Mouse (Mus musculus) c-Kit-positive CD71-positive TER-119-positive erythroid progenitor cells, embryonic 14.5 days (primary cell): Measurements from ENCODE around the gene Cpne6.

Experiments used
- DNase-seq: peaks from one replicate; pipeline ENCODE4 v3.0.0-alpha.2; 2013; ENCODE audit warnings: low spot score

Cpne6 gene

DNA sequence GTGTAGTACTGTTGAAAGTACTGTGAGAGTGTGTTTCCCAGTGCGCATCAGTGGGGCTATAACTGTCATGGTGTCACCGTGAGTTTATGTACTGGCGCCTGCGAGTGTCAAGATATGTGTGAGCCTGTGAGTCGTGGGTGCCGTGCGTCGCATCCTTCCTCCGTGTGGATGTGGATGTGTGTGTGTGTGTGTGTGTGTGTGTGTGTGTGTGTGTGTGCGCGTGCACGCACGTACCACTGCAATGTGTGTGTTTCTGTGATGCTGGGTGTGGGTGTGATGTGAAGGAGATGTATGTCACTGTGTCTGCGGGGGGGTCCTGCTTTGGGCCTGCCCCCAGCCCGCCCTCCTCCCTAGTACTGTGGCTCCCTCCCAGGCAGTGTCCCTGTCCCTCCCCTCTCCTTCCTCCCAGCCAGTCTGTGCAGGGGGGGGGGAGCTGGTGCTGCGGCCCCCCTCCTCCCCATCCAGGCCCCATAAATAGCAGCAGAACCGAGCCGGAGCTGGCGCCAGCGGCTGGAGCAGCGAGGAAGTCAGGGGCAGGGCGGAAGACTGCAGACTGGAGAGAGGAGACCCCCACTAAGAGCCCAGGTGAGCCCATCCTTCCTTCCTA is at the start of gene Cpne6:
Gene Cpne6, plus strand, starts transcription at position 321 of the 607 bp plus-strand sequence.
- no peak for DNase-seq

DNA sequence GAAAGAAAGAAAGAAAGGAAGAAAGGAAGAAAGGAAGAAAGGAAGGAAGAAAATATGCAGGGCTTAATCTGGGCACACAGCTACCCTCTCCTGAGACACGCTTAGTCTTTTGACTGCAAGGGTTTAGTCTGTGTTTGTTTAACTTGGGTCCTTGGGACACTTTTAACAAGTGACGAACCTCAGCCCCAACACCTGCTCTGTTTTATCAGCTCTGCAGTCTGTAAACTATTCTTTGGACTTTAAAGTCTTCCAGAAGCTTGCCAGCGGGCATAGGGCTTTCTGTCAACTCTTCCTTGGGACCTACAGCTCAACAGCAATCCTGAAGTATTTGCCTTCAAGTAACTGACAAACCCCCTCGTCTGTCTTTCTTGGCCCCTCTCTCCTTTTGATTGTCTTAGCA is 48.5 kb upstream of the Cpne6 start:
- no peak for DNase-seq

DNA sequence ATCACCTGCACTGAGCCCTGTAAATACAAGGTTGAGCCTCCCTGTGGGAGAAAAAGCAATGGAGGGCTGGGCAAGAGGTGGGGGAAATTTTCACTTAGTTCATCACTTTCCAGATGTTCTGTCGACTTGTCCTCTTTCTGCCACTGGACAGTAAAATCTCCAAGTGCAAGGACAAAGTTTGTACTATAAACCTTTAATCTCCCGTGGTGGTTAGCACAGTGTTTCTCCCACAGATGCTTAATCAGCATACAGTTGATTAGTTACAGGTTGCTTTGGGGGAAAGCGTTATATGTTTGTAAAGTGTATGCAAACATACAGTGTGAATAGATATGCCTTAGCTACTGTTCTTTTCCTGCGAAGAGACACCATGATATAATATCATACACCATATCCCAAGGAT is 43.8 kb upstream of the Cpne6 start:
- DNase-seq: no peak

DNA sequence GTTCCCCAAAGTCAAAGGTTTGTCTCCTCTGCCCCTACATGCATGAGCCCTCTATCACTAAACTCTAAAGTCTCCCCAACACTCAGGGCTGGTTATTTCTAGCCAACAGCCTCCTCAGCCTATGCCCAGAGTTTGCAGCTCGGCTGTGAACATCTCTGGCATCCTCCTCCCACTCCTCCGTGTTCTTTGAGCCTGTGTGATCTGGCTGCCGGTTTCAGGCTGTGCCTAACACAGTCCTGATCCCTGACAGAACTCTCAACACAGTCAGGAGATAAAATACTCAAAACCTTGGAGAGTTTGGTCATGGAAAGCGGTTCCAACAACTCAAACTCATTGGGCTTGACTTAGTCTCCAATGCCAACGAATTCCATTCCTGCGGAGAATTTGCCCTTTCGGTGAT is 43.1 kb upstream of the Cpne6 start:
- DNase-seq: no peak

DNA sequence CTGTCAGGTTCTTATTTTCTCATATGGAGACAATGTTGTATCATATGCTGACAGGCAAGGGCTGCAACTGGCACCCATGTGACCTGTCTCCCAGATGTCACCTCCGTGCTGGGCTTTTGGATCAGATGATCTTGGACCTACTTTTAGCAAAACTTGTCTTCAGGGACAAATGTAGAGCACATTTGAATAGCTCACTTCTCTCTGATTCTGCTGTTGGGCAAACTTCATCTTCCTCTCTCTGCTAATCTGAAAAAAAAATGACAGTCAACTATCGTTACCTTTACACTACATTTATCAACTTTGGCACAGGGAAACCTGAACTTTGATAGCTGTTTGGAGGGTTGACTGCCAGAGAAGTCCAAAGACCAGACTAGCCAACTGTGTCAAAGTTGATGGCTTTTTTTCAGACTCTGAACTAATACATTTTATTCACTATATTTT is 41.9 kb upstream of the Cpne6 start:
- no peak for DNase-seq

DNA sequence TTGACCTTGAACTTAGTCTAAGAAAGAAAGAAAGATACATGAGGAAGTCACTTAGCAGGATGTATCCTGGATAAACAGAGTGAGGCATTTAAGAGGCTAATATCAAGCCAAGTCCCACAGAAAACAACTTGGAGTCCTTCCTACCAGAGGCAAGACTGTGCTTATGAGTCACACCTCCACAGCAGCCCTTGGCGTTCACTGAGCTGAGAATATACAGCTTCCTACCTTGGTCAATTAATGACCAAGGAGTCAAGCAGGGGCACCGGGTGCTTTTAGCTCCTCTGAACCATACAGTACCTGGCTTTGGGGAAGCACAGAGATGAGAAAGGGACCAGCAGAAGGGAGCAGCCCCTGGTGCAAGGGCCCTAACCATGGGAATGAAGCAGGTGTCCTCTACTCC is 41.2 kb upstream of the Cpne6 start:
- no peak for DNase-seq

DNA sequence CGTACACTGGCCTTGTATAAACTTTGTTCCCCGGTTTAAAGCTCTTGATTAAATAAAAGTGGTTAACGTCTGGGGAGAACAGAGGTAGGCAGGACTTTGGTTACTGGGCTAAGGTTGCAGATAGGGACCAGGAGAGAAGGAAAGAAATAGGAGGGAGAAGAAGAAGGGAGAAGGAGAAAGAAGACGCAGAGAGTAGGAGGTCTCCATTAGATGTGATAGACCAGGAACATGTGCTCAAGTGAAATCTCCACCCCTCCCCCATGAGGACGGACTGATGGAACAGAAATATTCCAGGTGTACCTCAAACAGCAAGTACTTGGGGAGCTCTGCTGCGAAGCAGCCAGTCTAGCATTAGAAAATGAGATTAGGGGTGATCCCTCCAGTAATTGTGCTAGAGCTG is 40.4 kb upstream of the Cpne6 start:
- DNase-seq: no peak

DNA sequence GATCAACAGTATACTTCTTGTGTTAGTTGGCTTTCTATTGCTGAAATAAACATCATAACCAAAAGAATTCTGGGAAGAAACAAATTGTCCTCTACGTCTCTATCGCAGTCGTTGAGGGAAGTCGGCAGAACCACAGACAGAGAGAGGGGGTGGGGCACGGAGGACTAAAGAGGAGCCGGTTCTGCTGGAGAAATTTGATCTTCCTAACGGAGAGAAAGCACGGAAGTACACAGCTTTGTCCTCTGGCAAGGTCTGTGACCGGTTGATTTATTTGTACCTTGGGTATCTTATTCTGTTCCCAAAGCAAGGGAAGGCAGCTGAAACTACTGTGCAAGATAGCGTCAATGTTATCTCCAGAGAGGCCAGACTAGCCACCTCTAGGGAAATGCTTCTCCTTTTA is 39.4 kb upstream of the Cpne6 start:
- DNase-seq: no peak

DNA sequence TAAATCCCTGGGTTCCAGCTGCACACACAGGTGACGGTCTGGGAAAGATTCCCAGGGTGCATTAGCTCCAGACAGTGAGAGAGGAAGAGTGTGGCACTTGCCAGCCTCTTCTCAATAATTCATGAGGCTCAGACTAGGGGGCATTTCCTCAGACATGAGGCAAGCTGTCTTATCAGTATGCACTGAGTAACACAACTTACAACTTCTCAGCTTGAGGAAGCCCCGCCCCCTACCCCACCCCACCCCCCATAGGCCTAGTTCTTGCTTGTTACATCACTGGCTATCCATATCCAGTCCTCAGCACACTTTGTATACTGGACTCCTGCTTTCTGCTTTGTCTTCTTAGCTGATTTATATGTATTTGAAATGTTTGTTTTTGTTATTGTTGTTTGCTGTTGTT is 34.6 kb upstream of the Cpne6 start:
- DNase-seq: no peak

DNA sequence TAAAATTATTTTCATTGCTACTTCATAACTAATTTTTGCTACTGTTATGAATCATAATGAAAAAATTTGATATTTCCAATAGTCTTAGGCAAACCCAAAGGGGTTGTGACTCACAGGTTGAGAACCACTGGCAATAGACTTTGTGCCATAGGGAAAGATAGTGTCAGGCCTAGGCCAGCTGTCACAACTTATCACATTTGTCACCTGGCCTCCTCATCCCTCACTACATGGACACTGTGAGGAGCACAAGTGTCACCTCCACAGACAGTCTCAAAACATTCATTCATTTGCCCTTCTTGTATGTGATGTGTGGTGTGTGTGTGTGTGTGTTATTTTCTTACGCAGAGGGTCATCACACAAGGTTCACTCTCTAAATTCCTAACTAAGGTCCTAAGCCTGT is 32.8 kb upstream of the Cpne6 start:
- no peak for DNase-seq

DNA sequence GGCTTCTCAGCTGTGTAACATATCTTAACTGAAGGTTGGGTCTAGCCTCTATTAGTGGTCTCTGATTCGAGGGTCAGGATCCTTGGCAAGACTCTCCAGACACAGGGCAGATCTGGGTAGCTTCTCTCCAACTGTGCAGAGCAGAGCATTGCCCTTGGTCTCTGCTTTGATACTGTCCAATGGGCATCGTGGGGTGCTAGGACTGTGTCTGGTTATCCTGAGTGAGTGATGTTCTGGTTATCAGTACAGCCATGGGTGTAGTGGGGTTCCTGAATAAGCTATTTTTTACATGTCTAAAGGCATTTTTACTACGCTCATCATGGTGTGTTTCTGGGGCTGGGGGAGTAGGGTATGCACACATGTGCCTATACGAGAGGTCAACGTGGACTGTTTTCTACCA is 32.4 kb upstream of the Cpne6 start:
- no peak for DNase-seq

DNA sequence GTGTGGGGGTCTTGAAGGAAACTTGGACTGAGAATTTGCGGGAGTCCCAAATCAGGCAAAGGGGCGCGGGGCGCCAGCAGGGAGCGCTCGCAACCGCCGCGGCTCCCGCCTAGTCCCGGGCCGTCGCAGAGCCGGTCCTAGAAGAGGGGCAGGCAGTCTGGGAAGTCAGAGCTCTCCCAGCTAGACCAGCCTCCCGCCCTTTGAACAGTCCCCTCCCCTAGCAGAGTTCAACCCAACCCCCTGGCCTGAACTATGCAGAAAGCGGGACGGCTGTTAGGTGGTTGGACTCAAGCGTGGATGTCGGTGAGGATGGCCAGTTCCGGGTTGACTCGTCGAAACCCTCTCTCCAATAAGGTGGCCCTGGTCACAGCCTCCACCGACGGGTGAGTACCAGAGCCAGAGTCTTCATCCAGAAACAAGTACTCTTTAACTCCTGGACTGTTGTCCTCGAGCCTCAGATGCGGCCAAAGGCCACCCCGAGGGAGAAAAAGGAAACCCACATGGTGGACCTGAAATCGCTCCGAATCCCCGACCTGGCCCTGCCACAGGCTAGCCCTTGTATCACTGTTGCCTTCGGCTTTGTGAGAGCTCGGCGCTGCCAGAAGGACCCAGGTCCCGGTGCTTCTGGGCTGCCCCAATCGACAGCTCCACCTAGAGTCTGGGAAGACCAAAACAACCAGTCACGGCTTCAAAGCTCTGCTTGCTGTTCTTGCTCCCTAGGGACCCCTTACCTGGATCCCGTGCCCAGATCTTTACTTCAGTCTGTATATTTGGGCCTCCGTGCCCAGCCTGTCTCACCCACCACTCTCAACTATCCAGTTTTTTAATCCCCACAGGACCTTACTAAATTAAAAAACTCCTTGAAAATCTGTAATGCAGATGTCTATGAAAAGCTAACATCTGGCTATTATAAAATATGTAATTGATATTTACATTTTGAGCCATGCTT is 31.3 kb upstream of the Cpne6 start, which contains the start of gene Dhrs4:
Gene Dhrs4, plus strand, starts transcription at position 108 of the 949 bp plus-strand sequence.
- DNase-seq: peak; percentile 77

DNA sequence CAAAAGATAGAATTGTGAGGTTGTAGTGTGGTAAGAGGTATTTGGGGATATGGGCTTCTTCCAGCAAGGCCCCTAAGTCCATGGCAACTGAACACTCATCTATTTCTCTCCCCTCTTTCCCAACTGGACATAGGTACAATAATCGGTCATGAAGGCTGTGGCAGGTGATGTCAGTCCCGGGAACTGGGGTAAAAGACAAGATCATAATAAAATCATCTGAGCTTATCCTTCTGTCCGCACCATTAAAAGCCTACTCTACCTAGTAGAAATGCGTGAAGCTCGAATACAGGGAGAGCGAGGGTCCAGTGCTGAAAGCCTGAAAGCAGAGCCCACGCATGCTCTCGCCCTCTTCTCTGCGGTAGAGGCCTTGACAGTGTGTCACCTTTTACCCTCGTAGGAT is 30.6 kb upstream of the Cpne6 start:
- DNase-seq: no peak

DNA sequence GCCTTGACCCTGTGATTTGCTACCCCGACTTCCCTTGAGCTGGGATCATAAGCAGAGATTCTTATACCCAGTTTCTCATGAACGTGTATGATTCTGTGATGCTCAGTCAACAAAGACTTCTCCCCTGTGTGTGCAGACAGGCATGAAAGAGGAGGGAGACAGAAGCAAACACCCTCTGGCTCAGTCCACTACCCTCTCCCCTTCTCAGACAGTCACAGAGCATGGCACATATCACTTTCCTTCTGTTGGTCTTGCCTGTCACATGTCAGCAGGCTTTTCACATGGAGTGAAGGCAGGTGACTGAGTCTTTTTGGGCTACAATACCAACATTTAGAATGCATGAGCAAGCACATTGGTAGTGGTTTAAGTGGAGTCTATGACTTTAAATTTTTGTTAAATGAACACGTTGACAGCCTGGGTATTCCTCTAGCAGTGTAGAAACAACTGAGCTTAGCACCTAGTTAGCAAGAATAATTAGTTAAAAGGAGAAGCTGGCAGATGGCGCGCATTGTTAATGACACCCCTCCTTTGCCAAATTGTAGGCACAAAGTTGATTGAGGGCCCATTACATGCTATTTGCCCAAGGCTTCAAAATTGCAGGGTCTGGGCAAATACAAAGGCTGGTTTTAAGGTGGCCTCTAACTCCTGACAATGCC is 25.7 kb upstream of the Cpne6 start:
- DNase-seq: no peak

DNA sequence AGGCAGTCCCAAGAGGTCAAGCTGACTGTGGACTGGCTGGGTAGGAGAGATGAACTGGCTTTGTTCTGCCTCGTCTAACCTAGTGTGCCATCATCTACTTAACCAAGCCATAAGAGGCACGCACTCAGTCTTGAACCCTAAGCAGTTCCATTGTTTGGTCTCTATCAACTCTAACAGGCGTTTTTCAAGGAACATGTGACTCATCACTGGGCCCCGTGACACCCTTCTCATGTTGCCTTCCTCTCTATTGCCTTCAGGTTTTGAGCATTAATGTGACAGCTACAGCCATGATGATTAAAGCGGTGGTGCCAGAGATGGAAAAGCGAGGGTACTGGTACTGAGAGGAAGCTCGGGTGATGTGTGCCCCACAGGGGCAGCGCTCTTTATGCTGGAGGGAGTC is 23.4 kb upstream of the Cpne6 start:
- no peak for DNase-seq

DNA sequence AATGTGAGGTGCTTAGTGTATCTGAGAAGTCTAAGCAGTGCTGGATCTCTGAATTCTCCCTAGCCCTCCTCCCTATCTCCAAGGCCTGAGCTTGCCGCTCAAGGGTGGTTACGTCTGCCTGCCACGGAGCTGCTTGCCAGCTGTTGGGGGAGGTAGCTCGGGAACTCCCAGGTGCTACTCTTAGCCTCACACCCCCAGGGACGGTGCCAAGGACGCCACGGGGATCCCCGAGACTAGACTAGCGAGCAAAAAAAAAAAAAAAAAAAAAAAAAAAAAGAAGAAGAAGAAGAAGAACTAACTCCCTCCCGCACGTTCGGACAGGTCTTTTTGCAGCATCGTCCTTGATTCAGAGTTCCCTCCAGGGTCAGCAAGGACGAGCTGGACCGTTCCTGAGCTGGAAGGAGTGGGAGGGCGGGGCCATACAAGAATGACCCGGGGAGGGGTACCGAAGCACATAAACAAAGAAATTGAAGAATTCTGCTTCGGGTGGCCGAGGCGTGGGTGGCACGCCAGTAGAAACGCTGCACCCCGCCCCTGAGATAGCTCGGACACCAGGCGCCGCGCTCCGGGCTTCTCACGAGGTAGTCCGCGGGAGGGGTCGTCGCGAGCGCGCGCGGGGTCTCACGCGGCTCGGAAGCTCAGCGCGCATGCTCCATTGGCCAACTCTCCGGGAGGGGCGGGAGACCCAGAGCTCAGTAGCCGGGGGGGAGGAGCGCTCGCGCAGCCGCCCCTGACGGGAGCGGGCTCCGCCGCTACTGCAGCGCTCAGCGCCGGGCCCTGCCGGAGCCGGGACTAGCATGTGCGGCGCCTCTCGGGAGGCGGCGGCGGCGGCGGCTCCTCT is 19.7 kb upstream of the Cpne6 start, which contains the start of gene Carmil3:
Gene Carmil3, plus strand, starts transcription at position 291 of the 841 bp plus-strand sequence.
- no peak for DNase-seq

DNA sequence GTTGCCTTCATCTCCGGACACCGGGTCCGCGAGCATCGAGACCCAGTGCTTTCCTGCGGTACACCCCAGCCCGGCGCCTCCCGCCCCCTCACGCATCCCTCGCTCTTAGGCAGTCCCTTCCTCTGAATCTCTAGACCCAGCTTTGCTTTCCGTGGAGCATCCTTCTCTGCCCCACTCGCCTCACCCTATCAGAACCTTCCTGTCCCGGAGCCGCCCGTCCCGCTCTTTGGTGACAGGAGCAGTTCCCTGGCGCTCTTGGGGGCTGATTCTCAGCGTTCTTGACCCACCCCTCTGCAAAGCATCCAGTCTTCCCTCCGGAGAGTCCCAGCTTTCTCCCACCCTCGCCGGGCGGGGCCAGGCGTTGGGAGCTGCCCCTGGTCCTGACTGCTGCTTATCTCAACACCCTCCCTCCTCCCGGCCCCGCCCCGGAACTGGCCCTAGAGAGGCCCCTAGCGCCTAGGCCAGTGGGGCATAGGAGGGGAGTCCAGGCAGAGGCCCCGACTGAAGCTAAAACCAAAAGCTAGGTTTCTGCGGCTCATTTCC is 18.9 kb upstream of the Cpne6 start:
- DNase-seq: peak; percentile 71

DNA sequence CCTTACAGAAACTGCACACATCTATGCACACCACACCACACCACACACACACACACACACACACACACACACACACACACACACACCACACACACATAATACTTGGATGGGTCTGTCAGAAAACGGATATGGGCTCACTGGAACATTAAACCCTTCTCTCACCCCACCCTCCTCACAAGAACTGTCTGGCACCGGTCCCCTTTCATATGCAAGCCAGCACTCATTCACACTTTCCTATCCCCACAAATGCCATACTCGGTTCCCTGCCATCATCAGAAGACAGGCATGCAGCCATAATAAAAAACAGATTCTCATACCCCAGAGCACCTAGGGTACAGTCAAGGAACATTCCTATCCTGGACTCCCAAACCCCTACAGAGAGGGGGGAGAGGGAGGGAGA is 18.1 kb upstream of the Cpne6 start:
- DNase-seq: no peak

DNA sequence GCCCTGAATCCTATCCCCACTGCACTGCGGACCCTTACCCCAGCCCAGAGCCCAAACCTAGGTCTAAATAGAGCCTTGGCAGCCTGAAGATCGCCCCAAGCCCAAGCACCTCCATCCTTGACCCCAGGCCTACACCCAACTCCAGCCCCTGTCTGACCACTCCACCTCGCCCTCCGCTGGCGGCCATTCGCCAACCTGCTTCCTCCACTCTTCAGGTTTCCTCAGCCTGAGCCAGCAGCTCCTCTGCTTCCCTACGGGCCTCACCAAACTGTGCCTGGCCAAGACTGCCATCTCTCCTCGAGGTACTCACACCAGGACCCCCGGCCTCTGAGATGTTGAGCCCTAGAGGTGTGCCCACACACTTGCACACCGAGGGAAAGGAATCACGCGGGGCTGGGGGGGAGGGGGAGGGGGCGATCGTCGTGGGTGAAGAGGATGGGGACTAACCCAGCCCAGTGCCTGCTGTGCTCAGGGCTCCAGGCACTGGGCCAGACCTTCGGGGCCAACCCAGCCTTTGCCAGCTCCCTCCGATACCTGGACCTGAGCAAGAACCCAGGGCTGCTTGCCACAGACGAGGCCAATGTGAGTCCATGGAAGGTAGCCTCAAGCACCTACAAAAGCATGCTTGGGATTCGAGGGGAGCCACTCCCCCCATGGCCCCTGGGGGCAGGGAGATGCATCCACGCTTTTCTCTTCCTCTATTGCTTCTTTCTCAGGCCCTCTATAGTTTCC is 14.6 kb upstream of the Cpne6 start:
- no peak for DNase-seq

DNA sequence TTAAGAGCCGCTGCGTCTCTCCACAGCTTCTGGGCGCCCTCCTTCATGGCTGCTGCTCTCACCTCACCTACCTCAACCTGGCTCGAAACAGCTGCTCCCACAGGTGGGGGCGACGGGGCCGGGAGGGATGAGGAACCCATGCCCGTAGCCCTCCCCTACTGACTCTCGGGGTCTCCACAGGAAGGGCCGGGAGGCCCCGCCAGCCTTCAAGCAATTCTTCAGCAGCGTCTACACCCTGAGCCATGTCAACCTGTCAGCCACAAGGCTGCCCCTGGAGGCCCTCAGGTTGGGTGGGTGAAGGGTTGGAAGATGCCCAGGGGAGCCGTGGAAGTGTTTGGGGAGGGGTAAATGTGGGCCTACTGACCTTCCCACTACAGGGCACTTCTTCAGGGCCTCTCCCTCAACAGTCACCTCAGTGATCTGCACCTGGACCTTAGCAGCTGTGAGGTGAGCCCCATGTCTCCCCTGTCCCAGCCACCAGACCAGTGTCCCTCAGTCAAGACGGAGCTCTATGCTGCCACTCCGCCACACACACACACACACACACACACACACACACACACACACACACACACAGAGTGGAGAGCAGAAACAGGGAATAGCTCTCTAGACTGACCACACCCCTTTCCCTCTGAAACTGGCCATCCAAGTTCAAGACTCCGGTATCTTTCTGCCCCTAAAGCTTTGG is 13.3 kb upstream of the Cpne6 start:
- no peak for DNase-seq
